Mouse (Mus musculus) heart, adult 9 months (tissue): Measurements from ENCODE around the gene Ypel3.
"Not testable (repeated sequence)": the region's sequence is repeated elsewhere in the genome, so short reads cannot be mapped to it uniquely, and the experiment has no call there.

Experiments used
- DNase-seq, 2 experiments: peaks; one replicate each; pipeline ENCODE4 v3.0.0; 2022; ENCODE audit warnings: low spot score in 2 of 2

Ypel3 gene

GRCm38 (mm10) chr7:126776598-126777057 is at the start of gene Ypel3:
Gene Ypel3 (plus strand): TSS chr7:126776955.
- peak; percentile 96 to 97 for DNase-seq

DNA sequence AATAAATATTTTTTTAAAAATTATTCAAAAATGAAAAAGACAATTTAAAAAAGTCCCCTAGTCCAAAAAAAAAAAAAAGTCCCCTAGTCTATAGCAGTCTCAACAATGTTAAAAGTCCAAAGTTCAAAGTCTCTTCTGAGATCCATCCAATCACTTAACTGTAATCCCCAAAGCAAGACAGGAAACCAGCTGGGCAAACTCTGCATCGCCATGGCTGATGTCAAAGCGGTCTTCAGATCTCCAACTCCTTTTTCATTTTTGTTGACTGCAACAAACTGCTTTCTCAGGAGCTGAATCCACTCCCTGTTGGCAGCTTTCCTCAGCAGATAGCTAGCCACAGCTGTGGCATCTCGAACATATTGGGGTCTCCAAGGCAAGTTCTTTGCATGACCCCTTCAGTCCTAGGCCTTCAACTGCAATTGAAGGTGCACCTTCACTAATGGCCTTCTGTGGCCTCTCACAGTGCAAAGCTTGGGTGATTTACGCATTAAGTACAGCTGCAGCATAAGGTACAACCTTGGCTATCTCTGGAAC is 46.4 kb upstream of the Ypel3 start:
- not testable (repeated sequence) for DNase-seq

DNA sequence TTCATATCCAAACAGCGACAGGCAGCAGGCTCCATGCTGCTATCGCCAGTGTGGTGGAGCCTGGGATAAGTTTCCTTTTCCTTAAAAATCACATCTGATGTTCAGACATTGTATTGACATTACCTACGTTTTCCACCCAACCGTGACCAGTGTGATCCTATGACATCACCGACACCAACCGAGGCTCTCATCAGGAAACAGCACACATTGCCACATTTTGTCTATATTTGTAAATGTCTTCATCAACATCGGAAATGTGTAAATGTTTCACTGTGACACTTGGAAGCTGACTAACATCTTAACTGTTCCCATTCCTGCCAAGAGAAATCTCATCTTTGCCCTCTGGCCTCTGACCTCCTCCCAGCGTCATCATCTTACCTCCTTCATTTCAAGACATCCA is 40.6 kb upstream of the Ypel3 start:
- DNase-seq, result no peak

GRCm38 (mm10) chr7:126739551-126739950 is 37.2 kb upstream of the Ypel3 start:
- DNase-seq, result no peak

DNA sequence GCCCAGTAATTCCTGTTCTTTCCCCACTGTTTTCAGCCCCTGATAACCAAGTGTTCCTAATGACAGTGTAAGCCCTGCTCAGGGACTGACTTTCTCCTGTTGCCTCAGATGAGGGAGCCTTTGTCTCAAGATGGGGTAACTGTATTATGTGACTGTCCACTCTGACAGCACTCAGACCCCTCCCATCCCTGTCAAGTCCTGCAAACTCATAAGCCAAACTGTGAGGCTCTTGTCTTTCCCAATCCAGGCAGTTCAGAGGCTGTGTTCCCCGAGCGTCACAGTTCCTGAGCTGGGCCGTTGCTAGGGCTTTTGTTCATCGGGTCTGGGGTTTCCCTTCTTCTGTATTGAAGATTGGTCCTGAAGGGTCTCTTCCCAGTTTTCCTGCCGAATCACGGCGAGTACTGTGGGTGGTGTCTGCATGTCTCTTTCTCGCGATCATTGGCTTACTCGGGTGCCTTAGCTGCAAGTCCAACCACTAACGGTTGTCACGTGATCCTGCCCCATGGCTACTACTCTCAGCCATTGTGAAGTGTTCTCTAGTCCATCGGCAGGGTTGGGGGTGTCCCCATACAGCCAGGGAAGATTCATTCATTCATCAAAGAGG is 36.5 kb upstream of the Ypel3 start:
- no peak for DNase-seq

- DNase-seq, result no peak
These were observed 35.8 kb upstream of the Ypel3 start for GRCm38 (mm10) chr7:126740977-126741376.

- no peak for DNase-seq
These were observed 35.3 kb upstream of the Ypel3 start for GRCm38 (mm10) chr7:126741452-126741851.

DNA sequence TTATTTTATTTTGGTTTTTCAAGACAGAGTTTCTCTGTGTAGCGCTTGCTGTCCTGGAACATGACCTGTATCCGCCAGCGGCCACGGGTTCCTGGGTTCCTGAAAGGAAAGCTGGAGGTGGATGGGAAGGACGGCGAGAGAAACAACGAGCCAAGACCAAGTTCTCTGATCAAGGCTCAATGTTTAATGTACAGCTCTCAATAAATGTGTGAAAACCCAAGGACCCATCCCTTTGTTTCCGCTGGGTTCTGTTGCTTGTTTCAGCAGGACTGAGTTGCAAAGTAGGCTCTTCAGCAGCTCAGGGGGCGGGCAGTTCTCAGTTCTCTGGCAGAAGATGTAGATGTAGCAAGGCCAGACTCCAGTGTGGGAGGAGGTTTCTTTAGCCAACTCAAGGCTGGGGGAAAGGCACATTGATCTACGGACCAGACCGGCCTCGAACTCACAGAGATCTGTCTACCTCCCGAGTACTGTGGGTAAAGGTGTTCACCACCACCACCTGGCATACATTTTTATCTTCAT is 34.7 kb upstream of the Ypel3 start:
- no peak for DNase-seq

DNA sequence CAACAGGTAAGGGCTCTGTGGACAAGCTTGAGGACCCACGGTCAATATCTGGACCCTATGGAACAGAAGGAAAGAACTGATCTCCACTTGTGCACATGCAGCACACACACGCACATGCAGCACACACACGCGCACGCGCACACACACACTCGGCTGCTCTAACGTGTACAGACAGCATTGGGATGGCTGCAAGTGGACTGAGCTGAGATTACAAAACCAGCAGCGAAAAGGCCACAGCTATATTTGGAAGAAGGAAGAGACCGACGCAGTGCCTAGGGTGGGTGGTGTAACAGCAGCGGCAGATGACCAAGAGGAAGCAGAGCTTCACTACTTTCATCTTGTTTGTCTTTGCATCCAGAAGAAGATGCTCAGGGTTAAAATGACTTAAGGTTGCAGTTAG is 30.7 kb upstream of the Ypel3 start:
- peak in 1 of 2 experiments; percentile 55 for DNase-seq

- no peak for DNase-seq
These were observed 30.0 kb upstream of the Ypel3 start for GRCm38 (mm10) chr7:126746798-126747197.

- DNase-seq, result no peak
These were observed 27.9 kb upstream of the Ypel3 start for GRCm38 (mm10) chr7:126748824-126749223.

DNA sequence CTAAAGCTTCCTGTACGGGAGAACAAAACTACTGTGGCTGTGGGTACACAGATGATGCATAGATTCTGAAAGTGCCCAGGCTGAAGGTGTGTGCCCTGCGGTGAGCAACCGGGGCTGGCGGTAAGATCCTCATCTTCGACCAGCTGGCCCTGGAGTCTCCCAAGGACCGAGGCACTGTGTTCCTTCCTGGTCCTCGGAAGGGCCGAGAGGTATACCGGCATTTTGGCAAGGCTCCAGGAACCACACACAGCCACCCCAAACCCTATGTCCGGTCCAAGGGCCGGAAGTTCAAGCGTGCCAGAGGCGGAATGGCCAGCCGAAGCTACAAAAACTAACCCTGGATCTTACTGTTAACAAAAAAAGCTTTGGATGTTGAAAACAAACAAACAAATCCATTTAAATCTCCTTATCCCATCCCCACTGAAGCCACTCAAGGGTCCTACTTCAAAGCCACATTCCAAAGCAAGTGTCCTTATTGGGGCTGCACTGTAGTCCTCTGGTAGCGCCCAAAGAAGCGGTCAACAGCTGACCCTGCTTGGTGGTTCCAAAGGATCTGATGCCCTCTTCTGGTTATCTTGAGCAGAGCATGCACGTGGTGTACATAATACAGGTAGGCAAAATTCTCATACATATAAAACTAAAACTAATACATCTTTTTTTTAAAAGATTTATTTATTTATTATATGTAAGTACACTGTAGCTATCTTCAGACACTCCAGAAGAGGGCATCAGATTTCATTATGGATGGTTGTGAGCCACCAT is 27.0 kb upstream of the Ypel3 start:
- no peak for DNase-seq

- peak; percentile 79 to 82 for DNase-seq
These were observed 21.9 kb upstream of the Ypel3 start for GRCm38 (mm10) chr7:126754866-126755265.

DNA sequence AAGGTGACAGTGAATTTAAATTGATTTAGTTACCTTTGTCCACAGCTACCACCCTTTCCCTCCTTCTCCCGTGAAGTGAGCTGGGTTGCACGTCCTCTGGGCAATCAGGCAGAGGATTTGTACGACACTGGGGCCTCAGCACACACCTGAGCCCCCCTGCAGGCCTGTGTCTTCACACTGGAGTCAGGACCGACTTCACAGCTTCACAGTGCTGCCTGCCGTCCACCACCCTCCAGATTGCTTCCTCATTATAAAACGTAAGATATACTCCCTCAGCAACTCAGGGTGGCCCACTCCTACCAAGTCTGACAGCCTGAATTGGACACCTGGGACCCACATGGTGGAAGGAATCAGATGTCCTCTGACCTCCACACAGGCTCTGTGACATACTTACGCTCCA is 18.2 kb upstream of the Ypel3 start:
- DNase-seq, result no peak

GRCm38 (mm10) chr7:126759050-126759671 is 17.6 kb upstream of the Ypel3 start, which contains the start of gene Mapk3:
Gene Mapk3 (plus strand): TSS chr7:126759601.
- peak; percentile 92 to 93 for DNase-seq

- peak in 1 of 2 experiments; percentile 52 for DNase-seq
These were observed 16.9 kb upstream of the Ypel3 start for GRCm38 (mm10) chr7:126759672-126760390.

GRCm38 (mm10) chr7:126760391-126760802 is 16.4 kb upstream of the Ypel3 start:
- peak; percentile 89 to 93 for DNase-seq

GRCm38 (mm10) chr7:126760956-126761355 is 15.8 kb upstream of the Ypel3 start:
- no peak for DNase-seq

DNA sequence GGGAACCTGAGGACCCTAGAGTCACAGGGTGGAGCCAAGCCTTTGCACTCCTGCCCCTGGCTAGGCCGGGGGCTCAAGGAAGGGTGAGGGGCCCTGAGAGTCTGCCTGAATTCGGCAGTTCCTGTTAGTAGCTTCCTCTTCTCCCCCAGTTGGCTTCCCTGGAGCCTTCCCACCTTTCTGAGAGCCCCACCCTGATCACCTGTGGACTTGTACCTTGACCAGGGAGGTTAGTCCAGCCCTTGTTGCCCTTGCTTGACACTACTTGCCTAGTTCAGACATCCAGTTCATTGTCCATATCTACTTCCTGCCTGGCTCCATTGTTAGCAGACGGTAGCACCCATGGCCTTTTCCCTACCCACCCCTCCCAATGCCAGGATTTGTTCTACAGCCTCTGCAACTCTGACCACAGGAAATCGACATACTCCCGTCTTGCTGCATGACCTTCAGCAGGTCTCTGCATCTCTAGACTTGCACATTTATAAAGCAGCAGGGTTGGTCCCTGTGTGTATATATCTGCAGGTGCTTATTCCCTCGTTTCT is 15.2 kb upstream of the Ypel3 start:
- DNase-seq, result no peak

- no peak for DNase-seq
These were observed 14.2 kb upstream of the Ypel3 start for GRCm38 (mm10) chr7:126762471-126763008.

GRCm38 (mm10) chr7:126765540-126765939 is 11.2 kb upstream of the Ypel3 start:
- DNase-seq, result no peak
